Mouse (Mus musculus): ENCODE measurements at regions not wholly inside any gene's neighbourhood (a gene's known extent, or its start where the extent isn't known, plus 50 kb on each side); places are given as distances from the start of the nearest gene placed in this dataset.

DNA sequence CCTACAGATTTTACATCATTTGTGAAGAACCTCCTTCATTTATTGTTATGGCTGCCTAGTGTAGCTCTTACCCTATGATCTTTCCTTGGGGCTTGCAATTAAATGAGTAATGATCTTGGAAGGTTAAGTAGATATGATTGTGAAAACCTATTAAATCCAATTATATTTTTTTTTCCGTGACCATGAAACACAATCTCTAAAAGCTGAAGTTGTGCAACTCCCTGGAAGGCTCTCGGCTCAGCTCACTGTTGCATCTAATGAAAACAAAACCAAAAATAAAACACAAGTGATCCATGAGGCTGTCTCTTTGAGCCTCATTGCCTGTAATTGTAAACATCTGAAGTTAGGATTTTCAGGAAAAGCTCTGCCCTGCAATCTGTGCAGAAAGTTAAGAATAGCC lies 169.7 kb upstream of the Prdm1 start:
- TF ChIP-seq CHD1 (IDR thresholded peaks at IDR 0.05; ENCODE audit: low read depth, low read length) (no peak), ELF1 (IDR thresholded peaks at IDR 0.05; ENCODE audit: low read depth, low read length) (no peak), MAFK (IDR thresholded peaks at IDR 0.05; ENCODE audit: insufficient replicate concordance, low read length) (no peak), ETS1 (conservative IDR thresholded peaks at IDR 0.05; ENCODE audit: low read depth, low read length) (no peak), CHD2 (IDR thresholded peaks at IDR 0.05; ENCODE audit: low read length) (no peak), MAX (IDR thresholded peaks at IDR 0.05; ENCODE audit: low read length) (no peak), ZC3H11A (IDR thresholded peaks at IDR 0.05; ENCODE audit: low read depth, low read length) (no peak), CTCF (conservative IDR thresholded peaks at IDR 0.05 in 1 of 2, IDR thresholded peaks at IDR 0.05 in 1 of 2; ENCODE audit: low read depth in 2 of 2, low read length in 2 of 2) (no peak)

Measured in CH12.LX (cell line).